Mouse (Mus musculus): Measurements from ENCODE around the gene Mgl2.

GRCm38 (mm10) chr11:70110146-70110545, 20.0 kb upstream of the Mgl2 start:
- TF ChIP-seq CTCF (IDR thresholded peaks at IDR 0.05; ENCODE audit: low read depth, low read length), result peak; percentile 82
- TF ChIP-seq POLR2A (IDR thresholded peaks at IDR 0.05; ENCODE audit: insufficient read depth, low read length), result no peak

All from ES-Bruce4 (cell line).